Mouse (Mus musculus) liver, postnatal 0 days (tissue): ENCODE data around the gene Adipor1. TPM values are rescaled to one million over a fixed set of nuclear protein-coding genes. Genes with fewer than 3 reads are reported as not detected.

Experiments used
- ATAC-seq: fragments of 200-750 bp; cut with Nextera tagmentation; 2 replicates; pipeline ENCODE4 v1.8.0; 2017; ENCODE audit warnings: mild to moderate bottlenecking, moderate library complexity
- DNase-seq: peaks from one replicate; pipeline ENCODE4 v3.0.0-alpha.2; 2016
- H3K27ac ChIP-seq: fragments of 300-500 bp; sonication (generic); 2 replicates; pipeline ENCODE4 v1.5.1; 2014; ENCODE audit warnings: antibody characterized with exemption, moderate library complexity, mild to moderate bottlenecking, low read depth
- H3K27me3 ChIP-seq: fragments of 300-500 bp; sonication (generic); 2 replicates; pipeline ENCODE4 v1.6.1; 2014; ENCODE audit warnings: low read length, control low read depth, mixed read lengths; ENCODE audit not compliant: insufficient read depth
- H3K36me3 ChIP-seq: fragments of 300-500 bp; sonication (generic); replicated peaks from 2 replicates; pipeline ENCODE4 v1.6.1; 2014; ENCODE audit warnings: mild to moderate bottlenecking, control low read depth, low read length, moderate library complexity, mixed read lengths; ENCODE audit not compliant: insufficient read depth
- H3K4me1 ChIP-seq: fragments of 300-500 bp; sonication (generic); 2 replicates; pipeline ENCODE4 v1.6.1; 2014; ENCODE audit warnings: antibody characterized with exemption, mild to moderate bottlenecking, control low read depth; ENCODE audit not compliant: insufficient read depth
- H3K4me2 ChIP-seq: fragments of 300-500 bp; sonication (generic); 2 replicates; pipeline ENCODE4 v1.6.1; 2014; ENCODE audit warnings: low read depth, mild to moderate bottlenecking, low read length, moderate library complexity, mixed read lengths
- H3K4me3 ChIP-seq: fragments of 300-500 bp; sonication (generic); 2 replicates; pipeline ENCODE4 v1.5.1; 2014; ENCODE audit warnings: low read depth, low read length
- H3K9ac ChIP-seq: fragments of 300-500 bp; sonication (generic); replicated peaks from 2 replicates; pipeline ENCODE4 v1.6.1; 2014; ENCODE audit warnings: mild to moderate bottlenecking, moderate library complexity
- H3K9me3 ChIP-seq: fragments of 300-500 bp; sonication (generic); 2 replicates; pipeline ENCODE4 v1.6.1; 2016; ENCODE audit warnings: mild to moderate bottlenecking, control low read depth, low read length, mixed read lengths
- CTCF ChIP-seq: sonication (generic); IDR thresholded peaks from 2 replicates; pipeline ENCODE4 v1.5.1; 2016; ENCODE audit warnings: antibody characterized with exemption, low read depth
- EP300 ChIP-seq: IDR thresholded peaks from 2 replicates; pipeline ENCODE4 v1.6.1; 2016; ENCODE audit warnings: antibody characterized with exemption, low read depth, mild to moderate bottlenecking
- WGBS: fragments of 180-500 bp; shearing (Covaris S2); extraction: QIAGEN DNeasy Blood & Tissue Kit; methylation state at CpG from one replicate; pipeline ENCODE4 v1.1.7; 2014; ENCODE audit not compliant: insufficient replicate concordance; 5-methylcytosine and 5-hydroxymethylcytosine counted together
- polyA plus RNA-seq: library from polyadenylated mRNA; unstranded; fragments of >200 nt; fragmentation: Nextera tagmentation; extraction: Ambion mirVana; gene quantifications from 2 replicates; pipeline ENCODE4 v1.2.1, GENCODE M21; 2015

The Adipor1 gene
- polyA plus RNA-seq, 1 experiment from 2014 or later, result 93.5 TPM

GRCm38 (mm10) chr1:134405509-134406413, 9.4 kb upstream of the Adipor1 start, which contains the start of gene Cyb5r1:
Gene Cyb5r1, plus strand, starts transcription at chr1:134405559.
- peaks cover 22% of the 10 kb centered on the region for H3K36me3 ChIP-seq
- ATAC-seq (peak; percentile 96), DNase-seq (peak; percentile 89)
- H3K4me3 ChIP-seq, result peak within 1 kb of the TSS; percentile 90
- peak within 1 kb of the TSS; percentile 83 for H3K27ac ChIP-seq
- WGBS, result under 1% methylated on average over 36 of the region's 43 CpGs
- H3K9ac ChIP-seq, result peak within 1 kb of the TSS; percentile 85
- H3K4me1 ChIP-seq, result peaks cover 9% of the 10 kb centered on the region
- H3K4me2 ChIP-seq, result peak within 1 kb of the TSS; percentile 90
- no peaks in the 10 kb centered on the region for H3K27me3 ChIP-seq
- TF ChIP-seq CTCF (no peak), EP300 (no peak)
- no peaks in the 10 kb centered on the region for H3K9me3 ChIP-seq

- TF ChIP-seq EP300 (no peak), CTCF (no peak)
- no peaks in the 10 kb centered on the region for H3K9me3 ChIP-seq
- WGBS, result 20% methylated on average over 8 of the region's 8 CpGs
- DNase-seq (no peak), ATAC-seq (no peak; the same call in 1 of the 2 replicates)
- H3K4me3 ChIP-seq, result peak overlapping the region; percentile 90
- H3K27ac ChIP-seq, result peak overlapping the region; percentile 83
- peak overlapping the region; percentile 90 for H3K4me2 ChIP-seq
- H3K4me1 ChIP-seq, result peaks cover 9% of the 10 kb centered on the region
- no peaks in the 10 kb centered on the region for H3K27me3 ChIP-seq
- peaks cover 26% of the 10 kb centered on the region for H3K36me3 ChIP-seq
- peak overlapping the region; percentile 85 for H3K9ac ChIP-seq
Measured at GRCm38 (mm10) chr1:134406414-134406771, 8.8 kb upstream of the Adipor1 start.

GRCm38 (mm10) chr1:134408080-134408479, 7.1 kb upstream of the Adipor1 start:
- Histone ChIP-seq H3K4me1 (peaks cover 9% of the 10 kb centered on the region), H3K36me3 (peaks cover 26% of the 10 kb centered on the region), H3K9me3 (no peaks in the 10 kb centered on the region), H3K4me2 (no peak overlapping the region), H3K9ac (no peak overlapping the region), H3K27me3 (no peaks in the 10 kb centered on the region), H3K27ac (no peak overlapping the region), H3K4me3 (no peak overlapping the region)
- TF ChIP-seq CTCF, result no peak
- no peak for TF ChIP-seq EP300
- DNase-seq, result no peak
- ATAC-seq, result no peak
- 83% methylated on average over 8 of the region's 8 CpGs for WGBS

- Histone ChIP-seq H3K4me1 (peaks cover 15% of the 10 kb centered on the region), H3K4me2 (no peak overlapping the region), H3K9me3 (no peaks in the 10 kb centered on the region), H3K36me3 (peaks cover 26% of the 10 kb centered on the region), H3K27ac (no peak overlapping the region), H3K9ac (no peak overlapping the region), H3K4me3 (no peak overlapping the region), H3K27me3 (no peaks in the 10 kb centered on the region)
- ATAC-seq, result no peak
- WGBS, result 84% methylated on average over 9 of the region's 9 CpGs
- DNase-seq, result no peak
- peak; percentile 36 for TF ChIP-seq CTCF
- no peak for TF ChIP-seq EP300
Measured at GRCm38 (mm10) chr1:134411706-134412629, 3.2 kb upstream of the Adipor1 start.

GRCm38 (mm10) chr1:134414038-134414437, 1.1 kb upstream of the Adipor1 start:
- peak overlapping the region; percentile 97 for H3K27ac ChIP-seq
- H3K9me3 ChIP-seq, result no peaks in the 10 kb centered on the region
- no peaks in the 10 kb centered on the region for H3K27me3 ChIP-seq
- TF ChIP-seq EP300, result no peak
- no peak overlapping the region for H3K9ac ChIP-seq
- ATAC-seq, result no peak
- peaks cover 34% of the 10 kb centered on the region for H3K4me1 ChIP-seq
- WGBS, result 49% methylated on average over 2 of the region's 2 CpGs
- H3K36me3 ChIP-seq, result peaks cover 13% of the 10 kb centered on the region
- H3K4me2 ChIP-seq, result peak overlapping the region; percentile 74
- H3K4me3 ChIP-seq, result no peak overlapping the region
- DNase-seq, result no peak
